Mouse (Mus musculus) intestine, postnatal 0 days (tissue): ENCODE measurements at regions not wholly inside any gene's neighbourhood (a gene's known extent, or its start where the extent isn't known, plus 50 kb on each side); places are given as distances from the start of the nearest gene placed in this dataset.

Experiments used
- ATAC-seq: fragments of 200-750 bp; cut with Nextera tagmentation; 2 replicates; pipeline ENCODE4 v1.8.0; 2017; ENCODE audit warnings: mild to moderate bottlenecking, moderate TSS enrichment, moderate library complexity
- H3K27ac ChIP-seq: fragments of 300-500 bp; sonication (generic); 2 replicates; pipeline ENCODE4 v1.5.1; 2014; ENCODE audit warnings: mild to moderate bottlenecking, low read depth, low read length, moderate library complexity
- H3K27me3 ChIP-seq: fragments of 300-500 bp; sonication (generic); replicated peaks from 2 replicates; pipeline ENCODE4 v1.6.1; 2014; ENCODE audit warnings: low read length, mixed read lengths; ENCODE audit not compliant: control insufficient read depth, insufficient read depth
- H3K36me3 ChIP-seq: fragments of 300-500 bp; sonication (generic); 2 replicates; pipeline ENCODE4 v1.6.1; 2014; ENCODE audit warnings: mild to moderate bottlenecking, moderate library complexity; ENCODE audit not compliant: control insufficient read depth, insufficient read depth
- H3K4me1 ChIP-seq: fragments of 300-500 bp; sonication (generic); replicated peaks from 2 replicates; pipeline ENCODE4 v1.6.1; 2014; ENCODE audit warnings: antibody characterized with exemption, low read length, mixed read lengths; ENCODE audit not compliant: control insufficient read depth, insufficient read depth
- H3K4me2 ChIP-seq: fragments of 300-500 bp; sonication (generic); replicated peaks from 2 replicates; pipeline ENCODE4 v1.6.1; 2014; ENCODE audit warnings: low read depth, mild to moderate bottlenecking, moderate library complexity
- H3K4me3 ChIP-seq: fragments of 300-500 bp; sonication (generic); 2 replicates; pipeline ENCODE4 v1.5.1; 2014; ENCODE audit warnings: low read depth, low read length
- H3K9ac ChIP-seq: fragments of 300-500 bp; sonication (generic); 2 replicates; pipeline ENCODE4 v1.6.1; 2014; ENCODE audit warnings: mild to moderate bottlenecking, low read depth, low read length
- H3K9me3 ChIP-seq: fragments of 300-500 bp; sonication (generic); 2 replicates; pipeline ENCODE4 v1.6.1; 2016; ENCODE audit warnings: mixed run types; ENCODE audit not compliant: control insufficient read depth
- CTCF ChIP-seq: sonication (generic); IDR thresholded peaks from 2 replicates; pipeline ENCODE4 v1.5.1; 2016; ENCODE audit warnings: low read depth, mild to moderate bottlenecking, control low read depth, antibody characterized with exemption, moderate library complexity
- WGBS: fragments of 180-500 bp; shearing (Covaris S2); extraction: QIAGEN DNeasy Blood & Tissue Kit; methylation state at CpG from one replicate; pipeline ENCODE4 v1.1.7; 2014; 5-methylcytosine and 5-hydroxymethylcytosine counted together

- H3K27me3 ChIP-seq, result no peaks in the 10 kb centered on the region; the same call in 1 of the 2 replicates
- TF ChIP-seq CTCF, result no peak
- H3K4me1 ChIP-seq, result no peaks in the 10 kb centered on the region
- no peak for ATAC-seq
- no peak overlapping the region for H3K4me3 ChIP-seq
- no peaks in the 10 kb centered on the region for H3K36me3 ChIP-seq
- WGBS, result 86% methylated on average over 4 of the region's 4 CpGs
- H3K9me3 ChIP-seq, result no peaks in the 10 kb centered on the region
- no peak overlapping the region for H3K27ac ChIP-seq
- no peak overlapping the region for H3K4me2 ChIP-seq
- no peak overlapping the region for H3K9ac ChIP-seq
These were observed 146.8 kb downstream of the Ktn1 start for GRCm38 (mm10) chr14:47795062-47795461.

DNA sequence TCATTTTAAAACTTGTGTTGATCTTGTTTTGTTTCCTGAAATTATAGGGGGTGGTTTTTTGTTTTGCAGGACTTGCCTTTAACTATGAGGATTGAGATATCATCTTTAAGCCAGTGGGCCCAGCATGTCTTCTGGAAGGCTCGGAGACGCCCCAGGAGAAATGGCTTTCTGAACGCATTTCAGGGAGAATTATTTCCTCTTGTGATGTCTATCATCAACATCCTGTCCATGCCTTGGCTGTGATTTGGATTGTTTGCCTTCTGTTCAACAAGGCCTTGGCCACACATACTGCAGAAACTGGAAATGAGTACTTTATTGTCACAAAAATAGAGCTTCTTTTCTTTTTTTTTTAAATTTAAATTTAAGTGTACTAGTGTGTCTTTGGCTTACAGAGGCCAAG lies 150.0 kb downstream of the Ktn1 start:
- H3K4me3 ChIP-seq, result no peak overlapping the region
- no peak overlapping the region for H3K4me2 ChIP-seq
- no peak overlapping the region for H3K9ac ChIP-seq
- H3K27ac ChIP-seq, result no peak overlapping the region
- no peaks in the 10 kb centered on the region; the same call in 1 of the 2 replicates for H3K27me3 ChIP-seq
- H3K4me1 ChIP-seq, result no peaks in the 10 kb centered on the region
- WGBS, result 72% methylated on average over 3 of the region's 3 CpGs
- no peak for TF ChIP-seq CTCF
- no peak for ATAC-seq
- no peaks in the 10 kb centered on the region for H3K36me3 ChIP-seq
- no peaks in the 10 kb centered on the region for H3K9me3 ChIP-seq

- Histone ChIP-seq H3K9ac (no peak overlapping the region), H3K9me3 (no peaks in the 10 kb centered on the region), H3K27ac (no peak overlapping the region), H3K36me3 (no peaks in the 10 kb centered on the region), H3K4me2 (no peak overlapping the region), H3K4me3 (no peak overlapping the region), H3K4me1 (no peaks in the 10 kb centered on the region), H3K27me3 (no peaks in the 10 kb centered on the region)
- 21% methylated on average over 2 of the region's 2 CpGs for WGBS
- ATAC-seq, result 0 out of 2 replicates have a peak, but pooled peaks have one; percentile 31
- TF ChIP-seq CTCF, result no peak
These were observed 151.3 kb downstream of the Ktn1 start for GRCm38 (mm10) chr14:47799564-47799963.

- H3K4me2 ChIP-seq, result no peak overlapping the region
- 53% methylated on average over 1 of the region's 1 CpGs for WGBS
- H3K27ac ChIP-seq, result no peak overlapping the region
- H3K4me1 ChIP-seq, result no peaks in the 10 kb centered on the region
- no peak for TF ChIP-seq CTCF
- H3K9ac ChIP-seq, result no peak overlapping the region
- H3K4me3 ChIP-seq, result no peak overlapping the region
- no peaks in the 10 kb centered on the region for H3K36me3 ChIP-seq
- no peaks in the 10 kb centered on the region for H3K9me3 ChIP-seq
- no peak for ATAC-seq
- no peaks in the 10 kb centered on the region for H3K27me3 ChIP-seq
These were observed 157.0 kb downstream of the Ktn1 start for GRCm38 (mm10) chr14:47805202-47805601.

DNA sequence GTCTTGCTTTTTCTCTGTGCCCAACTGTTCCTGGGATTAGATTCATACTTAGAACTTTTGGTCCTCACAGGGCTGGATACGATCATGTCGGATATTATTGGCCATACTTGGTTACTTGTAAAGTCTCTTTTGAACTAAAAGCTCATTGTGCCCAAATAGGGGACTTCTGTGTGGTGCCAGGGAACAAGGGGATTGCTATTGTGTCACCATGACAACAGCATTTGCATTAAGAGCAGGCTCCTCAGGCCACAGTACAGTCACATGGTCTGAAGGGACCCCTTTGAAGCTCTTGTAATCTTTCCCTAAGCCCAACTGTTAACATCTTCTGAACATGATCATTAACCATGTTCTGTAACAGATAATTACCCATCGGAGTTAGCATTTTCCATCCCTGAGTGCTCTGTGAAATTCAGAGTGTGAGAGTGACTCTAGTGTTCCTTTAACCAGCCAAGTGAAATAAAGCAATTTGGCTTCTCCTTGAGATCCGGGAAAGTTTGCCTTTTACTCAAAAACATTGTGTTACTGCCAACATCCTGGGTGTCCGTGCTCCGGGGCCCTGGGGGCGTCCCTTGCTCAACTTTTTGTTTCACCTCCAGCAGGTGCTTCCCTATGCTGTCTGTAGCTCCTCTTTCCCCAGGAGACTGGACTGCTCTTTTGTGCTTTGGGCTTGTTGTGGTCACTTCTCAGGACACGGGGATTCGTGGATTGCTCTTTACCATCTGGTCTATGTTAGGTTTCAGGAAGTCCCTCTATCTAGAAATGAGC lies 157.7 kb downstream of the Ktn1 start:
- H3K9me3 ChIP-seq, result no peaks in the 10 kb centered on the region
- no peak overlapping the region for H3K4me3 ChIP-seq
- H3K27me3 ChIP-seq, result no peaks in the 10 kb centered on the region
- H3K4me2 ChIP-seq, result no peak overlapping the region
- no peak for ATAC-seq
- no peak for TF ChIP-seq CTCF
- H3K36me3 ChIP-seq, result no peaks in the 10 kb centered on the region
- H3K27ac ChIP-seq, result no peak overlapping the region
- no peak overlapping the region for H3K9ac ChIP-seq
- no peaks in the 10 kb centered on the region for H3K4me1 ChIP-seq
- 57% methylated on average over 9 of the region's 9 CpGs for WGBS

- Histone ChIP-seq H3K27ac (no peak overlapping the region), H3K9ac (no peak overlapping the region), H3K4me3 (no peak overlapping the region), H3K27me3 (no peaks in the 10 kb centered on the region), H3K4me2 (no peak overlapping the region), H3K36me3 (no peaks in the 10 kb centered on the region), H3K9me3 (no peaks in the 10 kb centered on the region), H3K4me1 (no peaks in the 10 kb centered on the region)
- TF ChIP-seq CTCF, result no peak
- 48% methylated on average over 10 of the region's 10 CpGs for WGBS
- no peak for ATAC-seq
These were observed 160.1 kb downstream of the Ktn1 start for GRCm38 (mm10) chr14:47808097-47808910.
